Mouse (Mus musculus) layer of hippocampus, adult 8-10 months (tissue): Measurements from ENCODE around the gene Kif1b. TPM values are rescaled to one million over a fixed set of nuclear protein-coding genes. Genes with fewer than 3 reads are reported as not detected.

ENCODE experiments used
- DNase-seq, 2 experiments: peaks; one replicate each; pipeline ENCODE4 v3.0.0; 2022; ENCODE audit warnings: low spot score in 2 of 2
- total RNA-seq, 4 experiments: library from RNA; stranded (reverse); gene quantifications; 2 replicates each; pipeline ENCODE4 v1.2.4; 2022

Gene Kif1b
- total RNA-seq, 4 experiments from 2014 or later: 401 to 453 (median 422) TPM

GRCm38 (mm10) chr4:149314275-149314837, 6.9 kb upstream of the Kif1b start:
- DNase-seq: no peak

- no peak for DNase-seq
Observed at GRCm38 (mm10) chr4:149313558-149314253, 6.2 kb upstream of the Kif1b start.

GRCm38 (mm10) chr4:149311996-149312395, 4.5 kb upstream of the Kif1b start:
- DNase-seq: no peak

- DNase-seq: no peak
Observed at GRCm38 (mm10) chr4:149308491-149308820, 963 bp upstream of the Kif1b start.

- peak; percentile 78 to 81 for DNase-seq
Observed at GRCm38 (mm10) chr4:149306712-149307595, 539 bp downstream of the Kif1b start.

GRCm38 (mm10) chr4:149305761-149306711, 1.5 kb downstream of the Kif1b start:
- no peak for DNase-seq

GRCm38 (mm10) chr4:149304466-149304865, 3.0 kb downstream of the Kif1b start:
- no peak for DNase-seq

GRCm38 (mm10) chr4:149303502-149303901, 4.0 kb downstream of the Kif1b start:
- DNase-seq: no peak

GRCm38 (mm10) chr4:149302751-149303150, 4.7 kb downstream of the Kif1b start:
- DNase-seq: no peak

GRCm38 (mm10) chr4:149302136-149302535, 5.4 kb downstream of the Kif1b start:
- DNase-seq: no peak

GRCm38 (mm10) chr4:149296501-149296900, 11.0 kb downstream of the Kif1b start:
- DNase-seq: no peak

- DNase-seq: no peak
Observed at GRCm38 (mm10) chr4:149292984-149293383, 14.5 kb downstream of the Kif1b start.

- DNase-seq: no peak
Observed at GRCm38 (mm10) chr4:149291061-149291460, 16.4 kb downstream of the Kif1b start.

GRCm38 (mm10) chr4:149290157-149290750, 17.2 kb downstream of the Kif1b start:
- DNase-seq: no peak

GRCm38 (mm10) chr4:149286287-149287137, 21.0 kb downstream of the Kif1b start:
- DNase-seq: no peak

- DNase-seq: no peak
Observed at GRCm38 (mm10) chr4:149285691-149286090, 21.8 kb downstream of the Kif1b start.

GRCm38 (mm10) chr4:149283018-149283417, 24.5 kb downstream of the Kif1b start:
- no peak for DNase-seq

- no peak for DNase-seq
Observed at GRCm38 (mm10) chr4:149282025-149282738, 25.3 kb downstream of the Kif1b start.

- peak in 1 of 2 experiments; percentile 45 for DNase-seq
Observed at GRCm38 (mm10) chr4:149277571-149277970, 29.9 kb downstream of the Kif1b start.
